Mouse (Mus musculus) heart, postnatal 0 days (tissue): ENCODE measurements at regions not wholly inside any gene's neighbourhood (a gene's known extent, or its start where the extent isn't known, plus 50 kb on each side); places are given as distances from the start of the nearest gene placed in this dataset.
A peak's percentile ranks its signal among the peaks of the same experiment; 100 is the strongest.

ENCODE experiments used
- ATAC-seq: fragments of 200-750 bp; cut with Nextera tagmentation; 2 replicates; pipeline ENCODE4 v1.8.0; 2017; ENCODE audit warnings: low read depth, moderate number of reproducible peaks, moderate library complexity; ENCODE audit not compliant: insufficient read depth
- DNase-seq: peaks from one replicate; pipeline ENCODE4 v3.0.0-alpha.2; 2016; ENCODE audit warnings: low spot score
- H3K27ac ChIP-seq: fragments of 300-500 bp; sonication (generic); 2 replicates; pipeline ENCODE4 v1.5.1; 2014; ENCODE audit warnings: low read depth, mild to moderate bottlenecking
- H3K27me3 ChIP-seq: fragments of 300-500 bp; sonication (generic); 2 replicates; pipeline ENCODE4 v1.6.1; 2014; ENCODE audit warnings: low read length, mixed read lengths; ENCODE audit not compliant: control insufficient read depth, insufficient read depth
- H3K36me3 ChIP-seq: fragments of 300-500 bp; sonication (generic); replicated peaks from 2 replicates; pipeline ENCODE4 v1.6.1; 2014; ENCODE audit warnings: low read length, mixed read lengths; ENCODE audit not compliant: control insufficient read depth, insufficient read depth
- H3K4me1 ChIP-seq: fragments of 300-500 bp; sonication (generic); 2 replicates; pipeline ENCODE4 v1.6.1; 2014; ENCODE audit warnings: antibody characterized with exemption; ENCODE audit not compliant: control insufficient read depth, insufficient read depth
- H3K4me2 ChIP-seq: fragments of 300-500 bp; sonication (generic); 2 replicates; pipeline ENCODE4 v1.6.1; 2014; ENCODE audit warnings: low read depth, mild to moderate bottlenecking, low read length, moderate library complexity
- H3K4me3 ChIP-seq: fragments of 300-500 bp; sonication (generic); 2 replicates; pipeline ENCODE4 v1.5.1; 2014; ENCODE audit warnings: low read depth, low read length
- H3K9ac ChIP-seq: fragments of 300-500 bp; sonication (generic); replicated peaks from 2 replicates; pipeline ENCODE4 v1.6.1; 2014; ENCODE audit warnings: low read depth, low read length, mixed read lengths
- H3K9me3 ChIP-seq: fragments of 300-500 bp; sonication (generic); replicated peaks from 2 replicates; pipeline ENCODE4 v1.6.1; 2016; ENCODE audit warnings: low read length; ENCODE audit not compliant: control insufficient read depth
- CTCF ChIP-seq: IDR thresholded peaks from 2 replicates; pipeline ENCODE4 v1.5.1; 2016; ENCODE audit warnings: antibody characterized with exemption, control low read depth, low read depth
- EP300 ChIP-seq: IDR thresholded peaks from 2 replicates; pipeline ENCODE4 v1.6.1; 2016; ENCODE audit warnings: antibody characterized with exemption, low read depth
- WGBS: fragments of 180-500 bp; shearing (Covaris S2); extraction: QIAGEN DNeasy Blood & Tissue Kit; methylation state at CpG from one replicate; pipeline ENCODE4 v1.1.7; 2014; 5-methylcytosine and 5-hydroxymethylcytosine counted together

DNA sequence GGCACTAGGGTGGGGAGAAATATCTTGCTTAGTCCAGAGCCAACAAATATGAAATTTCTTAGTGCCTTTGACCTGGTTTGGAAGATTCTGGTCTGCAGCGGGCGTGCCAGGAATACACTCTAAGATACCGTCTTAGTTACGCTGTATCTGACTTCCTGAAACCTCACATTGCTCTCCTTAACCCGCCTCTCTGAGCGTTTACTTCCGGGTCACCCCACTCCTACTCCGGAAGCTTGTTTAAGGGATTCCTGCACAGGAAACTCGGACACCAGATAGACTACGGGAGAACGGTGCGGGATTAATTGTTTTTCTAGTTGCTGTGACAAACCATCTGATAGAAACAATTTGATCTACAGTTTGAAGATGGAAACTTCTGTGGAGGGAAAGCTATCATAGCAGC is 442.3 kb downstream of the Tshz3 start:
- peak; percentile 24; the same call in 1 of the 2 replicates for ATAC-seq
- Histone ChIP-seq H3K9ac (no peak overlapping the region), H3K4me1 (no peaks in the 10 kb centered on the region), H3K4me2 (no peak overlapping the region), H3K27me3 (no peaks in the 10 kb centered on the region), H3K4me3 (no peak overlapping the region), H3K9me3 (no peaks in the 10 kb centered on the region), H3K36me3 (no peaks in the 10 kb centered on the region), H3K27ac (no peak overlapping the region)
- 63% methylated on average over 12 of the region's 12 CpGs for WGBS
- no peak for DNase-seq
- TF ChIP-seq EP300 (no peak), CTCF (no peak)

DNA sequence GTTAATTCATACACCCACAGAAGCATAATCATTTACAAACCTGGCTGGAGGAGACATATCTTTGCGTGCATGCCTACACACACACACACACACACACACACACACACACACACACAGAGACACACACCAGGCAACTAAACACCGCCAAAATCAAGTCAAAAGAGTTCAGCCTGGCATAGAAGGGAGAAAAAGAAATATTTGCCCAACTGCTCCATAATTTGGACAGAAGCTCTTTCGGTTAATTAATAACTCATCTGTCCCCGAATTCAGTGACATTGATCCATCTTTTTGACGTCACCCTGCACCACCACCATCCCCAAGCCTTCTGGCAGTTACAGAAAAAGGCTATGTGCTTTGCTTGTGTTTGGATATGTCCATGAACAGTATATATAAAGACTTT is 444.9 kb downstream of the Tshz3 start:
- no peaks in the 10 kb centered on the region for H3K27me3 ChIP-seq
- H3K4me3 ChIP-seq = no peak overlapping the region
- TF ChIP-seq CTCF = no peak
- TF ChIP-seq EP300 = no peak
- ATAC-seq (no peak), DNase-seq (no peak)
- H3K9me3 ChIP-seq = no peaks in the 10 kb centered on the region
- no peak overlapping the region for H3K4me2 ChIP-seq
- H3K9ac ChIP-seq = no peak overlapping the region
- no peaks in the 10 kb centered on the region for H3K36me3 ChIP-seq
- H3K4me1 ChIP-seq = no peaks in the 10 kb centered on the region
- WGBS = 69% methylated on average over 5 of the region's 5 CpGs
- H3K27ac ChIP-seq = no peak overlapping the region

DNA sequence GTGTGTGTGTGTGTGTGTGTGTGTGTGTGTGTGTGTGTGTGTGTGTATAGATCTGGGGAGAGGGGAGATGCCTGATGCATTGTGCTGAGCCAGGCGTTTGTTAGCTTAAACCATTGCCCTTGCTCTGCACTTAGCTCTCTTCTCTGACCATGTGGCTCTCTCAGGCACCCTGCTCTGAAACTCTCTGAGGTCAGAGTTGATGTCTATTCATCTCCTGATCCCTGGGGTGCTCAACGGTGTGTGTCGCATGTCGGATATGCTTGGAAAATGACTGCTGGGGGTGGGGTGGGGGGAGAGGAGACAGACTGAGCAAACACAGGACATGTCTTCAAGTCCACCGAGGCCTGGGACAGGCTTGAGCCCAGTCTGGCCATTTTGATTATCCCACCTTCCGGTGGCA is 446.4 kb downstream of the Tshz3 start:
- Histone ChIP-seq H3K36me3 (no peaks in the 10 kb centered on the region), H3K4me3 (no peak overlapping the region), H3K27me3 (no peaks in the 10 kb centered on the region), H3K4me1 (no peaks in the 10 kb centered on the region), H3K9ac (no peak overlapping the region), H3K27ac (no peak overlapping the region), H3K4me2 (no peak overlapping the region), H3K9me3 (no peaks in the 10 kb centered on the region)
- no peak for DNase-seq
- no peak for ATAC-seq
- 55% methylated on average over 6 of the region's 6 CpGs for WGBS
- TF ChIP-seq CTCF = no peak
- no peak for TF ChIP-seq EP300

DNA sequence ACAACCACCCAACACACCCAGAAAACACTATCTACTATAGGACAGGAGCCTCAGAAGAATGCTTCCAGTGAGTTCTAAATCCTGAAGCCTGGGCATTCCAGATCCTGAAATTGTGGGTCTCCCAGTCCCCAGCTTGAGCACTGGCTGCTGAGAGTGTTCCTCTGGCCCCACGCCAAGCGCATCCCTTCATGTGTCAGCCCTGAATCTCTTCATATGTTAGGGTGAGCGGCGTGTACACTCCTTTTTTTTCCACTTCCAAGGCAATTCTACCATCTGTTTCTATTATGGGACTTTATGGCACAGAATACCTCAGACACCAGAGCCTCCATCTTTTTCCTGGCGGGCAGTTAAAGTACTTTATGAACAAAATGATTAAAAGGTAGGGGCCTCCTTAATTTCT is 451.8 kb downstream of the Tshz3 start:
- Histone ChIP-seq H3K36me3 (no peaks in the 10 kb centered on the region), H3K27me3 (no peaks in the 10 kb centered on the region), H3K27ac (no peak overlapping the region), H3K4me1 (no peaks in the 10 kb centered on the region), H3K9ac (no peak overlapping the region), H3K9me3 (no peaks in the 10 kb centered on the region), H3K4me2 (no peak overlapping the region), H3K4me3 (no peak overlapping the region)
- DNase-seq (no peak), ATAC-seq (no peak)
- 80% methylated on average over 5 of the region's 5 CpGs for WGBS
- TF ChIP-seq CTCF (no peak), EP300 (no peak)

DNA sequence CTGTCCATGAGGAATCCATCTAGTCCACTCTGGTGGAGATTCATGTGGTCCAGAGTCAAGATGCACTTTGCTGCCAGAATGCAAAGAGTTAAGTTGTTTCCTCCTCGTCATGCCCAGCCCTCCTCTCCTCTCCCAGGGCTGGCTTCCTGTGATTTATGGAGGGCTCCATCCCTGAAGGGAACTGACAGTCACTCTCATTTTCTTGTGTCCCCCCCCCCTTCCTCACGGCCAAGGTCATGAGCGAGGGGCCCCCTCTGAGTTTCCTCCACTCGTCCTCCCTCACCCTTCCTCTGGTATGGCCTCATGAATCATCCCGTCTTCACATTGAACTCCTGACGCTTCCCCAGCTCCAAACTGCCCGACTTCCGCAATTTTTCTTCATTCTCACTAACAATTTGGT is 461.9 kb downstream of the Tshz3 start:
- no peak overlapping the region for H3K9ac ChIP-seq
- no peak for ATAC-seq
- H3K4me3 ChIP-seq = no peak overlapping the region
- no peaks in the 10 kb centered on the region for H3K4me1 ChIP-seq
- no peak for TF ChIP-seq CTCF
- no peak for TF ChIP-seq EP300
- DNase-seq = no peak
- no peak overlapping the region for H3K4me2 ChIP-seq
- no peaks in the 10 kb centered on the region for H3K9me3 ChIP-seq
- no peaks in the 10 kb centered on the region for H3K27me3 ChIP-seq
- H3K27ac ChIP-seq = no peak overlapping the region
- H3K36me3 ChIP-seq = no peaks in the 10 kb centered on the region
- 47% methylated on average over 8 of the region's 8 CpGs for WGBS

DNA sequence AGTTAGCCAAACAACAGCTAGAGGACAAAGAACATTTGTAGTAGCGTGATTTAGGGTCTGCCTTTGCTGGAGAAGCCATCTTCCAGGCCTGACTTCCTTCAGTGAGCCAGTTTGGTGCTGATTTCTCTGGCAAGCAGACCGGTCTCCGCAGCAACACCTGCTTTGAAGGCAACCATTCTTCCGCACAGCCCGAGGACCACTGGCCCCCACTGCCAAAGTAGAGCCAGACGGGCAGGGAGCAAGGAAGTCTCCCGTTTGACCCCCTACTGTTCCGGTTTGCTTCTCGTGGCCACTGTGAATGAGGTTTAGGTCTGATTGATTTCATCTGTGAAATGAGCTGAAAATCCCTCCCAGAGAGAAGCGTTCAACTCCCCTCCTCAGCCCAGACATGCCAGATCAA is 471.0 kb downstream of the Tshz3 start:
- H3K4me2 ChIP-seq = no peak overlapping the region
- no peaks in the 10 kb centered on the region; the same call in 1 of the 2 replicates for H3K9me3 ChIP-seq
- 75% methylated on average over 10 of the region's 10 CpGs for WGBS
- no peaks in the 10 kb centered on the region for H3K27me3 ChIP-seq
- no peak overlapping the region for H3K9ac ChIP-seq
- no peak for ATAC-seq
- DNase-seq = no peak
- no peak overlapping the region for H3K27ac ChIP-seq
- TF ChIP-seq CTCF (no peak), EP300 (no peak)
- H3K36me3 ChIP-seq = no peaks in the 10 kb centered on the region
- no peak overlapping the region for H3K4me3 ChIP-seq
- no peaks in the 10 kb centered on the region for H3K4me1 ChIP-seq
